Mouse (Mus musculus): ENCODE measurements around the gene Cox4i1. TPM values are rescaled to one million over a fixed set of nuclear protein-coding genes. Genes with fewer than 3 reads are reported as not detected.

Gene Cox4i1
- total RNA-seq (2021): 1,000 to 10,000 TPM; 1,090 to 1,232 TPM

DNA sequence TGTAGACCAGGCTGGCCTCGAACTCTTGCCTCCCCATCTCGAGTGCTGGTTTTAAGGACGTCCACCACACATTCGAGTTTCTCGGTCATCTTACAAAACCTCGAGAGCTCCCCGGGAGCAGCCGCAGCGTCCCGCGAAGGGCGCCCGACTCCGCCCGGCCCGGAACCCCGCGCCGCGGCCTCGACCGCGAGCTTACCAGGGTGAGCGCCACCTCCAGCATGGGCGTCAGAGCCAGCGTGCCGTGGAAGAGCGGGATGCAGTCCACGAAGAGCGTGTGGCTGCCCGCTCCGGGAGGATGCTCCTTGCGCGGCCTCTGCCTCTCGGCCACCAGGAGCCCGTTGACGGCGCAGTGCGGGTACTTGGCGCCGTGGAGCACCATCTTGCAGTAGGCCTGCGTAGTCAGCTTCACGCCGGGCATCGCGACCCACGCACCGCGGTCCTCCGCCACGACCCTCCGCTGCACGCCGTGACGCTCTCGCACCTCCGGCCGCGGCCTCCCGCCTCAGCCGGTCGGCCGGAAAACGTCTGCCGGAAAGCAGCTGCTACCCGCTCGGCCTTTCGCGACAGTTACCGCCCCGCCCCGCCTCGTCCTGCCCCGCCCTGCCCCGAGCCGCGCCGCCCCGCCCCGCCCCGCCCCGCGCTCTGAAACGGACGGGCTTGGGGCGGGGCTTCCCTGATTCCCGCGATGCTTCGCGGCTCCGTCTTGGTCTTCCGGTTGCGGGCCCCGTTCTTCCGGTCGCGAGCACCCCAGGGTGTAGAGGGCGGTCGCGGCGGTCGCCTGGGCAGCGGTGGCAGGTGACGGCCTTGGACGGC lies at the start of gene Cox4i1, which contains the start of gene Gm27021:
TSS of gene Cox4i1 (plus strand) at position 662 of the 813 bp plus-strand sequence.
TSS of gene Gm27021 (minus strand) at position 519 of the 813 bp plus-strand sequence.
- DNase-seq (ENCODE audit: extremely low spot score in 1 of 2, low spot score in 1 of 2): peak; percentile 76 to 83

DNA sequence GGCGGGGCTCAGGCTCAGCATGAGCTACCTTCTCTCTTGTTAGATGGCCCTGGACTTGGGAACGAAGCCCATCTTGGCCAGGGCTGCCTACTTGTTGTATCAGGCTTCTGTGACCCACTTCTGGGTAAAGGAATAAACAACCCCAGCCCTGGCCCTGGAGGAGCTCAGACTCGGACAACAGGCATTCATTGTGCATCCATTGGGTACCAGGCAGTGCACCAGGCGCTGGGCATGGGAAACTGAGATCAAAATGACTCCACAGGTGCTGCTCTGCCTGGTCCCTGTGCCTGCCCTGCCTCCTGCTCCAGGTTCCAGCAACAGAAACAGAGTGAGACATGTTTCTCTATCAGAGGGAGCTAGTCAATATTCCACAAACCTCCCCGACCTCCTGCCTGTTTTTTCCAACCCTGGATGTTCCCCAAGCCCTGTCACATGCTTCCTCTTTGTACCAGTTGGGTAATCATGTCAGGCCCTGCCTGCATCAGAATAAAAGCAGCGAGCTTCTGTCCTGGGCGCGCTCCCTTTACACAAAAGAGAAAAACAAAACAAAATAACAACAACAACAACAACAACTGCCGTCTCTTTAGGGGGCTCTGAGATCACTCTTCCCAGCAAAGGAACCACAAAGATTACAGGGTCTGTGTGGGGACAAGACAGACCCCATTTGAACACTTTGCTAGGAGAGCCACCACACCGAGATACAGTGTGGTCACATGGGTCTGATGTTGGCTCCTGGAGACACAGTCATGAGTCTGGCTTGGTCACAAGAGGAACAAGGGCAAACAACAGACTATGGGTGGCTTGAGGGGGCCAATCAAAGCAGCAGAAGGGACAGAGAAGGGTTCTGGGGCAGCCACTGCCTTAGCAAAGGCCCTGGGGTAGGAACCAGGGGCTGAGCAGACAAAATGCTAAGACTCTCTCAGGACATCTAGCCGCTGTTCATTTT lies 48.5 kb upstream of the Cox4i1 start:
- peak in 1 of 2 experiments; percentile 31 for DNase-seq (ENCODE audit: extremely low spot score in 1 of 2, low spot score in 1 of 2)

DNA sequence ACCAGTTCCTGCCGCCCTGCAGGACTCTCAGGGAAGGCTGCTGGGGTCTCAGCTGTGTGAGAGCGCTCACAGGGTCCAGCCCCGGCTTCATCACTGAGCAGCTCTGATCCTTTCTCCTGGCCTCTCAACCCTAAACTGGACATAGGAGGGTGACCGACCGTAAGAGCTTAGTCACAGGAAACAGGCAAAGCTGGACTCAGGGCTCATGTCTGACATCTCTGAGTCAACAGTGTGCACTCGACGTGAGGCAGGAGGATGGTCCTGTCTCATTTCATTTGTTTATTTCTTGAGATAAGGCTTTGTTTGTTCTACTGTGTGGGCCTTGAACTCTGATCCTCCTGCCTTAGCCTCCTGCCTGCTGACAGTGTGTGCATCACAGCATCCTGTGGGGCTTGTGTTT lies 47.6 kb upstream of the Cox4i1 start:
- no peak for DNase-seq (ENCODE audit: extremely low spot score in 1 of 2, low spot score in 1 of 2)

DNA sequence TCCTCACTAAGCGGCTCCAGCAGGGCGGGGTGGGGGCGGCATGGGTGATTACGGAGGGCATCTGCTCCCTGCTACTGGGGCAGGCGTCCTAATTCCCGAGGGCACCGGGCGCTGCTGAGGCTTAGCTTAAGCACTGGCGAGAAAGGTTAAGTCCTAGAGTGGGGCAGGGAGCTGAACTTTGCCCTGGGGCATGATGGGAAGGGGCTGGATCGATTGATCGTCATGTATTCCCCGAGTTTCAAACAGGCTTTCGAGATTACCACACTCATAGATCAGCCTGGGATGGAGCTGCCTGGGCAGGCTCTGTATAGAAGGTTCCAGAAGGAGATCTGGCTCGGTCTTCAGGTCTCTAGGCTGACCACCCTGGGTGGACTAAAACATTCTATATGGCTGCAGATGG lies 45.9 kb upstream of the Cox4i1 start:
- DNase-seq (ENCODE audit: extremely low spot score in 1 of 2, low spot score in 1 of 2): no peak

DNA sequence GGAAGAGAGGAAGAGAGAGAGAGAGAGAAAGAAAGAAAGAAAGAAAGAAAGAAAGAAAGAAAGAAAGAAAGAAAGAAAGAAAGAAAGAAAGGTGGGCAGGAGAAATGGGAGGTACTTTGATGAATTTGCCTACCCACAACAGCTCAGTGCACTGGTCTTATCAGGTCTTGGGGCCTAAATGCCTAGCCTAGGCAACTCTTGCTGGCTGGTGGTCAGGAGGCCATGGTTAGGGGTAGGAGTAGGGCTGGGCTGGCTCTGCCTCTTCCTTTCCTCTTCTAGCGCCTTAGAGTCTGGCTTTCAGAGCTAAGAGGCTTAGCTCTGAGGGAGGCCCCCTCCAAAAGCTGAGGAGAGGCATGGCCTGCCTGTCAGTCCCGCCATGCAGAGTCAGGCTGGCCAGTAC lies 44.4 kb upstream of the Cox4i1 start:
- DNase-seq (ENCODE audit: extremely low spot score in 1 of 2, low spot score in 1 of 2): no peak

DNA sequence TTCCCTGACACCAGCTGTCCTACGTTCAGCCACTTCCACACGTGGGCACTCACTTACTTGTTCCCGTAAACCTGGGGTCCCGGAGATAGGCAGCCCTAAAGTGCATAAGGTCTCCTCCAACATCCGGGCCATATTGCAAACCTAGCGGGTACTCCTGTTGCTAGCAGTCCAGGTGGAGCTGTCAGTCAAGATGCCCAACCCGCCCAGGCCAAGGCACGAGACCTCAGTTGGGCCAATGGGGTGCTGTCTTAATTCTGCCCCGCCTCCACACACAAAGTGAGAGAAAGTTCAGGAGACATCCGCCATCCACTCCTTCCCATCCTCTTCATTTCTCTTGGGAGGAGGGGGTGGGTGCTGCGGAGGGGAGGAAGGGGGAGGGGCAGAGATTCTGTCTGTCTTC lies 41.6 kb upstream of the Cox4i1 start:
- DNase-seq (ENCODE audit: extremely low spot score in 1 of 2, low spot score in 1 of 2): no peak

DNA sequence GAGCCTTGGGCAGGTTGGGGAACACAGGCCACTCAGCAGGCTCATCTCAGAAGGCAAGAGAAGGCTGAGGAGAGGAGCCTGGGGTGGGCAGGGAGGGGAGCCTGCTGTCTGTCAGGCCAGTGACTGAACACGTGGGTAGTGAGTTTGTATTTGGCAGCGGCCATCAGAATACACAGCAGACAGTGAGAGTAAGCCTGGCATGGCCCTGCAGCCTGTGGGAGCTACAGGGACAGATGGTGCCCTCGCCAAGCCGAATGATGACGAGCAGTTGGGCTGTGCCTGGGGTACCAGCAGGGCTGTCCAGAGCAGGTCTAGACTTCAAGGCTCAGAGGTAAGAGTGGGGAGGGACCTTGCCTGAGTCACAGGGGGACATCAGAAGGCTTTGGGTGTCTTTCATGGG lies 40.7 kb upstream of the Cox4i1 start:
- DNase-seq (ENCODE audit: extremely low spot score in 1 of 2, low spot score in 1 of 2): no peak

DNA sequence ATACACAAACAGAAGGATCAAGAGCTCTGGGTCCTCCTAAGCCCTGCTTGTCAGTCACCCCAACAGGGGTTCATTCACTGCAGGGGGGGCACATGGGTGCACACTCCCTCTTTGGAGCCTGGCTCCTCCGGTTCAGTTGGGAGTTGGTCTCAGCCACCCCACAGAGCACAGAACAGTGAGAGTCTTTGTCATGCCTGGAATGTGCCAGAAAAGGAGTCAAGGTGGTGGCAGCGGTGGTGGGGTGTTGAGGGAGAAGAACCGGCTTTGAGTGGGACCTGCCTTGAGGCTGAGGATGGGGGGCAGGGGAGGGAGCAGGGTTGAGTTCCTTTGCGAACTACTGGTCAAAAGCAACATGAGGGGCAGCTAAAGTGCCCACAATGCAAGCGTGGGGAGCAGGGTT lies 38.0 kb upstream of the Cox4i1 start:
- no peak for DNase-seq (ENCODE audit: extremely low spot score in 1 of 2, low spot score in 1 of 2)

GRCm38 (mm10) chr8:120630848-120631247 lies 37.2 kb upstream of the Cox4i1 start:
- DNase-seq (ENCODE audit: extremely low spot score in 1 of 2, low spot score in 1 of 2): no peak

DNA sequence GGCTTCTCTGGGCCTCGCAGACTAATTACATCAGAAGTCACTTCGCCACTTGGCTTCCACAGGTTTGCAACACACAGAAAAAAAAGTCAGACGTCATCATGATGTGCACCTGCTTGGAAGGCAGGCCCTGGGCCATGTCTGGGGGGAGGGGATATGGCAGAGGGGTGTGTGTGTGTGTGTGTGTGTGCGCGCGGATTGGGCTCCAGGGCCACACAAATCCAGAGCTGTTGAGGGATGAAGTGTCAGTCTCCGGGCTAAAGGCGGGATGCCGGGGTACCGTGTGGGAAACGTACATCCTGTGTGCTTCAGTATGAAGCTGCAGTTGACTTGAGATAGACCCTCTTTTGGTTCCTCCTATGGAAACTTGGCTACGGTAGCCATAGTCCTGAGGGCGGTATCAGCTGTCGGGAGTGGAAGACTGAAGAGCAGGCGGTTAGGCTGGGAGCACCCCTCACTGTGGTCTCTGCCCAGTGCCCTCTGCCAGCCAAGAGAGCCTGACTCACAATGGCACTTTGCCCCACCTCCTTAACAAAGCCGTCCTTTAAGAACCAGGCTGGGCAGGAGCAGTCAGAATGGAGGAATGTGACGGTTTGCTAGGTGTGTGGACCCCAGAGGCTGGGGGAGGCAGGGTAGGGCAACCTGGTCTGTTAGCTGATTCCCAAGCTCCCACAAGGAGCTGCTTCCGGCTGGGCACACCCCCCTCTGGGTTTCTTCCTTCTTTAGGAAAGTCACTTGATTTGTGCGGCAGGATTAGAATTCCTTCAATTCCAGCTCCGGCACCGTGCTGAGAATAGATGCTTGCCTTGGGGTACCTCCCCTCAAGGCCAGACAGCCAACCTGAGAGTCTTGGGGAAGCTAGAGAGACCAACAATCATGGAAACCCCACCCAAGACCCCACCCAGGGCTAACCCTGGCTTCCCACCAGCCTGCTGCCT lies 36.3 kb upstream of the Cox4i1 start:
- no peak for DNase-seq (ENCODE audit: extremely low spot score in 1 of 2, low spot score in 1 of 2)

GRCm38 (mm10) chr8:120632969-120633664 lies 34.9 kb upstream of the Cox4i1 start:
- no peak for DNase-seq (ENCODE audit: extremely low spot score in 1 of 2, low spot score in 1 of 2)

- DNase-seq (ENCODE audit: extremely low spot score in 1 of 2, low spot score in 1 of 2): no peak
Measured at GRCm38 (mm10) chr8:120633665-120634271, 34.3 kb upstream of the Cox4i1 start.

DNA sequence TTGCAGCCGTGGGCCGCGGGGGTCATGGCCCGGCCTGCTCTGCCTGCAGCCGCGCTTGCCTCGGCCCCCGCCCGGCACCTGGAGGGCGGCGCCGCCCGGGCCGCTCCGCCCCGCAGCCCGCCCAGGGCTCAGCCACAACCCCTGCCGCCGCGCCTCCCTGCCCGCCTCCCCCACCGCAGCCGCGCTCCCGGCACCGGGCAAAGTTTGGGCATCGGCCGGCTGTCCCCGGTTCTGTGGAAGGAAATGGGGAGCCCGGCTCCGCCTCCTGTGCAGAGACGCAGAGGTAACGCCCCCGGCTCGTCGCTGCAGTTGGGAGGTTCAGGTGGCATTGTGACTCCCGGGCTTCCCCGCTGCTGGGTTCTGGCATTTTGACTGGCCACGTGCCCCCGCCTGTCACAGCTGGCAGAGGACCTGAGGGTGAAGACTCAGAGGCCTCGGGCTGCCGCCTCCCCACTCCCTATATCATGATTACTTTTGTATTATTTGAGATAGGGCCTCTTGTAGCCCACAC lies 33.6 kb upstream of the Cox4i1 start:
- peak in 1 of 2 experiments; percentile 27 for DNase-seq (ENCODE audit: extremely low spot score in 1 of 2, low spot score in 1 of 2)

GRCm38 (mm10) chr8:120641245-120641644 lies 26.8 kb upstream of the Cox4i1 start:
- DNase-seq (ENCODE audit: extremely low spot score in 1 of 2, low spot score in 1 of 2): no peak

GRCm38 (mm10) chr8:120642031-120642662 lies 25.9 kb upstream of the Cox4i1 start:
- DNase-seq (ENCODE audit: extremely low spot score in 1 of 2, low spot score in 1 of 2): no peak

GRCm38 (mm10) chr8:120644663-120645062 lies 23.4 kb upstream of the Cox4i1 start:
- DNase-seq (ENCODE audit: extremely low spot score in 1 of 2, low spot score in 1 of 2): peak; percentile 55 to 74

GRCm38 (mm10) chr8:120647532-120647931 lies 20.5 kb upstream of the Cox4i1 start, which contains the start of gene 1190005I06Rik:
TSS of gene 1190005I06Rik (minus strand) at chr8:120647632.
- DNase-seq (ENCODE audit: extremely low spot score in 1 of 2, low spot score in 1 of 2): no peak

- no peak for DNase-seq (ENCODE audit: extremely low spot score in 1 of 2, low spot score in 1 of 2)
Measured at GRCm38 (mm10) chr8:120656322-120657052, 11.5 kb upstream of the Cox4i1 start.
